Mouse (Mus musculus) small intestine, adult 10 weeks (tissue): Measurements from ENCODE around the gene S100a11. TPM values are rescaled to one million over a fixed set of nuclear protein-coding genes. Genes with fewer than 3 reads are reported as not detected.

Experiments
- polyA plus RNA-seq: library from polyadenylated mRNA; stranded (reverse); fragments of 350-450 nt; fragmentation: Illumina TruSeq; extraction: RNeasy Lipid Tissue Mini Kit (QIAGEN cat#74804); gene quantifications from one replicate; pipeline ENCODE4 v1.2.3, GENCODE M21; 2014; ENCODE audit warnings: low replicate concordance

Gene S100a11
- 70.1 TPM for polyA plus RNA-seq

GRCm38 (mm10) chr3:93520330-93521193, at the start of gene S100a11:
TSS of gene S100a11 (plus strand) at chr3:93520488.

GRCm38 (mm10) chr3:93554981-93555877, 34.9 kb downstream of the S100a11 start, which contains the start of gene S100a10:
TSS of gene S100a10 (plus strand) at chr3:93555080.

Other genes with a start within 250 kb of the S100a11 start
- gene Flg, start 247.0 kb upstream of the S100a11 start, polyA plus RNA-seq, result not detected
- not detected for gene Hrnr, start 200.7 kb upstream of the S100a11 start, polyA plus RNA-seq
- gene Rptn, start 126.8 kb upstream of the S100a11 start, polyA plus RNA-seq, result not detected
- not detected for gene Tchh, start 78.2 kb upstream of the S100a11 start, polyA plus RNA-seq
- not detected for gene Tchhl1, start 51.7 kb upstream of the S100a11 start, polyA plus RNA-seq
- gene S100a10, start 34.6 kb downstream of the S100a11 start, polyA plus RNA-seq, result 180 TPM
- not detected for gene Tdpoz2, start 132.2 kb downstream of the S100a11 start, polyA plus RNA-seq
- gene Tdpoz1, start 155.8 kb downstream of the S100a11 start, polyA plus RNA-seq, result not detected
- gene Gm37596, start 172.6 kb downstream of the S100a11 start, polyA plus RNA-seq, result not detected